Mouse (Mus musculus) intestine, embryonic 14.5 days (tissue): ENCODE results near the gene Atrnl1. TPM values are rescaled to one million over a fixed set of nuclear protein-coding genes. Genes with fewer than 3 reads are reported as not detected.
"Not testable (repeated sequence)": the region's sequence is repeated elsewhere in the genome, so short reads cannot be mapped to it uniquely, and the experiment has no call there.

Source experiments
- ATAC-seq: fragments of 200-750 bp; cut with Nextera tagmentation; replicated peaks from 2 replicates; pipeline ENCODE4 v1.8.0; 2017; ENCODE audit warnings: low read depth, moderate number of reproducible peaks, moderate TSS enrichment, moderate library complexity; ENCODE audit not compliant: low FRiP score, low TSS enrichment
- DNase-seq: peaks from one replicate; pipeline ENCODE4 v3.0.0-alpha.2; 2018; ENCODE audit warnings: low spot score
- H3K27ac ChIP-seq: fragments of 300-500 bp; sonication (generic); 2 replicates; pipeline ENCODE4 v1.5.1; 2014; ENCODE audit warnings: low read depth, mild to moderate bottlenecking, control low read depth
- H3K27me3 ChIP-seq: fragments of 300-500 bp; sonication (generic); replicated peaks from 2 replicates; pipeline ENCODE4 v1.6.1; 2014; ENCODE audit warnings: low read length, control low read depth; ENCODE audit not compliant: control insufficient read depth, insufficient read depth
- H3K36me3 ChIP-seq: fragments of 300-500 bp; sonication (generic); 2 replicates; pipeline ENCODE4 v1.6.1; 2014; ENCODE audit warnings: low read length, control low read depth; ENCODE audit not compliant: control insufficient read depth, insufficient read depth
- H3K4me1 ChIP-seq: fragments of 300-500 bp; sonication (generic); replicated peaks from 2 replicates; pipeline ENCODE4 v1.6.1; 2014; ENCODE audit warnings: low read length, control low read depth, mixed read lengths; ENCODE audit not compliant: control insufficient read depth, insufficient read depth
- H3K4me2 ChIP-seq: fragments of 300-500 bp; sonication (generic); 2 replicates; pipeline ENCODE4 v1.6.1; 2014; ENCODE audit warnings: low read length
- H3K4me3 ChIP-seq: fragments of 300-500 bp; sonication (generic); 2 replicates; pipeline ENCODE4 v1.5.1; 2014; ENCODE audit warnings: low read depth, low read length, control low read depth, mixed read lengths
- H3K9ac ChIP-seq: fragments of 300-500 bp; sonication (generic); 2 replicates; pipeline ENCODE4 v1.6.1; 2014; ENCODE audit warnings: mild to moderate bottlenecking, low read length
- H3K9me3 ChIP-seq: fragments of 300-500 bp; sonication (generic); 2 replicates; pipeline ENCODE4 v1.6.1; 2016; ENCODE audit warnings: low read length, control low read depth; ENCODE audit not compliant: control insufficient read depth
- WGBS: fragments of 180-500 bp; shearing (Covaris S2); extraction: QIAGEN DNeasy Blood & Tissue Kit; methylation state at CpG from one replicate; pipeline ENCODE4 v1.1.7; 2014; 5-methylcytosine and 5-hydroxymethylcytosine counted together
- polyA plus RNA-seq: library from polyadenylated mRNA; unstranded; fragments of >200 nt; fragmentation: Nextera tagmentation; extraction: Ambion mirVana; gene quantifications from 2 replicates; pipeline ENCODE4 v1.2.1, GENCODE M21; 2014

The Atrnl1 gene
- polyA plus RNA-seq, 1 experiment from 2014 or later, result 7.4 TPM

- Histone ChIP-seq H3K4me3 (no peak overlapping the region), H3K4me1 (no peaks in the 10 kb centered on the region), H3K4me2 (no peak overlapping the region), H3K9ac (no peak overlapping the region), H3K36me3 (peaks cover 17% of the 10 kb centered on the region; the same call in 1 of the 2 replicates), H3K27me3 (no peaks in the 10 kb centered on the region), H3K27ac (no peak overlapping the region), H3K9me3 (no peaks in the 10 kb centered on the region)
- ATAC-seq (no peak), DNase-seq (peak; percentile 35)
- 90% methylated on average over 3 of the region's 3 CpGs for WGBS
These were observed 68.6 kb downstream of the Atrnl1 start for GRCm38 (mm10) chr19:57679455-57679854.

- no peak overlapping the region for H3K9ac ChIP-seq
- H3K4me3 ChIP-seq, result no peak overlapping the region
- H3K4me2 ChIP-seq, result no peak overlapping the region
- peaks cover 37% of the 10 kb centered on the region for H3K36me3 ChIP-seq
- no peaks in the 10 kb centered on the region for H3K27me3 ChIP-seq
- 88% methylated on average over 20 of the region's 20 CpGs for WGBS
- no peak overlapping the region for H3K27ac ChIP-seq
- ATAC-seq, result no peak
- H3K9me3 ChIP-seq, result no peaks in the 10 kb centered on the region
- H3K4me1 ChIP-seq, result no peaks in the 10 kb centered on the region
- no peak for DNase-seq
These were observed 75.8 kb downstream of the Atrnl1 start for GRCm38 (mm10) chr19:57686596-57686995.

GRCm38 (mm10) chr19:57692566-57692965 lies 81.7 kb downstream of the Atrnl1 start:
- H3K4me3 ChIP-seq, result no peak overlapping the region
- no peak overlapping the region for H3K9ac ChIP-seq
- H3K27ac ChIP-seq, result no peak overlapping the region
- H3K4me1 ChIP-seq, result no peaks in the 10 kb centered on the region
- DNase-seq (no peak), ATAC-seq (no peak)
- 0 out of 2 replicates have a peak, but pooled peaks cover 2% of the 10 kb centered on the region for H3K9me3 ChIP-seq
- WGBS, result 86% methylated on average over 3 of the region's 3 CpGs
- H3K36me3 ChIP-seq, result peaks cover 37% of the 10 kb centered on the region
- H3K4me2 ChIP-seq, result no peak overlapping the region
- no peaks in the 10 kb centered on the region for H3K27me3 ChIP-seq

GRCm38 (mm10) chr19:57696781-57697180 lies 85.9 kb downstream of the Atrnl1 start:
- not testable (repeated sequence) for H3K27me3 ChIP-seq, H3K4me3 ChIP-seq, H3K9me3 ChIP-seq, H3K9ac ChIP-seq, H3K4me1 ChIP-seq, DNase-seq, ATAC-seq, H3K4me2 ChIP-seq
- WGBS, result 62% methylated on average over 5 of the region's 5 CpGs
- Histone ChIP-seq H3K36me3 (peaks cover 23% of the 10 kb centered on the region), H3K27ac (peak overlapping the region; percentile 29; the same call in 1 of the 2 replicates)

GRCm38 (mm10) chr19:57713138-57713537 lies 102.3 kb downstream of the Atrnl1 start:
- Histone ChIP-seq H3K27me3 (no peaks in the 10 kb centered on the region), H3K4me1 (no peaks in the 10 kb centered on the region), H3K4me2 (no peak overlapping the region), H3K4me3 (no peak overlapping the region), H3K9me3 (no peaks in the 10 kb centered on the region), H3K9ac (no peak overlapping the region), H3K36me3 (peaks cover 36% of the 10 kb centered on the region), H3K27ac (no peak overlapping the region)
- DNase-seq, result no peak
- ATAC-seq, result no peak
- 54% methylated on average over 5 of the region's 5 CpGs for WGBS

GRCm38 (mm10) chr19:57724920-57725319 lies 114.1 kb downstream of the Atrnl1 start:
- H3K9ac ChIP-seq, result no peak overlapping the region
- H3K9me3 ChIP-seq, result no peaks in the 10 kb centered on the region
- H3K4me1 ChIP-seq, result no peaks in the 10 kb centered on the region
- no peak overlapping the region for H3K4me2 ChIP-seq
- no peak for ATAC-seq
- peaks cover 6% of the 10 kb centered on the region; the same call in 1 of the 2 replicates for H3K36me3 ChIP-seq
- peak; percentile 55 for DNase-seq
- H3K4me3 ChIP-seq, result no peak overlapping the region
- no peak overlapping the region for H3K27ac ChIP-seq
- H3K27me3 ChIP-seq, result no peaks in the 10 kb centered on the region
- WGBS, result 88% methylated on average over 6 of the region's 6 CpGs

GRCm38 (mm10) chr19:57725326-57725725 lies 114.5 kb downstream of the Atrnl1 start:
- no peak overlapping the region for H3K9ac ChIP-seq
- H3K36me3 ChIP-seq, result peaks cover 6% of the 10 kb centered on the region; the same call in 1 of the 2 replicates
- 97% methylated on average over 2 of the region's 2 CpGs for WGBS
- ATAC-seq (no peak), DNase-seq (no peak)
- no peaks in the 10 kb centered on the region for H3K4me1 ChIP-seq
- no peak overlapping the region for H3K4me3 ChIP-seq
- H3K9me3 ChIP-seq, result no peaks in the 10 kb centered on the region
- H3K4me2 ChIP-seq, result no peak overlapping the region
- H3K27me3 ChIP-seq, result no peaks in the 10 kb centered on the region
- H3K27ac ChIP-seq, result no peak overlapping the region

GRCm38 (mm10) chr19:57727009-57727408 lies 116.2 kb downstream of the Atrnl1 start:
- Histone ChIP-seq H3K4me3 (no peak overlapping the region), H3K9ac (no peak overlapping the region), H3K36me3 (peaks cover 11% of the 10 kb centered on the region; the same call in 1 of the 2 replicates), H3K4me2 (no peak overlapping the region), H3K4me1 (no peaks in the 10 kb centered on the region), H3K9me3 (no peaks in the 10 kb centered on the region), H3K27ac (no peak overlapping the region), H3K27me3 (no peaks in the 10 kb centered on the region)
- no peak for DNase-seq
- 95% methylated on average over 4 of the region's 4 CpGs for WGBS
- no peak for ATAC-seq

GRCm38 (mm10) chr19:57737475-57737874 lies 126.6 kb downstream of the Atrnl1 start:
- 90% methylated on average over 3 of the region's 3 CpGs for WGBS
- no peak for DNase-seq

More at GRCm38 (mm10) chr19:57737475-57737874, 126.6 kb downstream of the Atrnl1 start:
- Histone ChIP-seq H3K4me1 (no peaks in the 10 kb centered on the region), H3K4me3 (no peak overlapping the region), H3K9ac (no peak overlapping the region), H3K27me3 (no peaks in the 10 kb centered on the region), H3K27ac (no peak overlapping the region), H3K36me3 (peaks cover 31% of the 10 kb centered on the region), H3K9me3 (no peaks in the 10 kb centered on the region), H3K4me2 (no peak overlapping the region)
- ATAC-seq, result no peak
